Mouse (Mus musculus) embryonic facial prominence, embryonic 12.5 days (tissue): ENCODE measurements around the gene Neo1. TPM values are rescaled to one million over a fixed set of nuclear protein-coding genes. Genes with fewer than 3 reads are reported as not detected.

Experiments
- ATAC-seq: fragments of 200-750 bp; cut with Nextera tagmentation; 2 replicates; pipeline ENCODE4 v1.8.0; 2017; ENCODE audit not compliant: insufficient number of reproducible peaks, insufficient read depth, low FRiP score, low TSS enrichment
- H3K27ac ChIP-seq: fragments of 300-500 bp; sonication (generic); 2 replicates; pipeline ENCODE4 v1.5.1; 2016; ENCODE audit warnings: mild to moderate bottlenecking
- H3K27me3 ChIP-seq: fragments of 300-500 bp; sonication (generic); 2 replicates; pipeline ENCODE4 v1.6.1; 2016; ENCODE audit warnings: mild to moderate bottlenecking, moderate library complexity
- H3K36me3 ChIP-seq: fragments of 300-500 bp; sonication (generic); 2 replicates; pipeline ENCODE4 v1.6.1; 2016; ENCODE audit warnings: mild to moderate bottlenecking
- H3K4me1 ChIP-seq: fragments of 300-500 bp; sonication (generic); 2 replicates; pipeline ENCODE4 v1.6.1; 2016
- H3K4me2 ChIP-seq: fragments of 300-500 bp; sonication (generic); replicated peaks from 2 replicates; pipeline ENCODE4 v1.6.1; 2016; ENCODE audit warnings: mild to moderate bottlenecking, moderate library complexity
- H3K4me3 ChIP-seq: fragments of 300-500 bp; sonication (generic); 2 replicates; pipeline ENCODE4 v1.5.1; 2016; ENCODE audit warnings: mild to moderate bottlenecking
- H3K9ac ChIP-seq: fragments of 300-500 bp; sonication (generic); 2 replicates; pipeline ENCODE4 v1.6.1; 2016; ENCODE audit warnings: mild to moderate bottlenecking, moderate library complexity
- H3K9me3 ChIP-seq: fragments of 300-500 bp; sonication (generic); 2 replicates; pipeline ENCODE4 v1.6.1; 2016; ENCODE audit warnings: mild to moderate bottlenecking, moderate library complexity
- WGBS: fragments of 180-500 bp; shearing (Covaris S2); methylation state at CpG from one replicate; pipeline ENCODE4 v1.1.7; 2016; 5-methylcytosine and 5-hydroxymethylcytosine counted together
- polyA plus RNA-seq: library from polyadenylated mRNA; unstranded; fragments of >200 nt; fragmentation: Nextera tagmentation; extraction: Ambion mirVana; gene quantifications from 2 replicates; pipeline ENCODE4 v1.2.1, GENCODE M21; 2016

The Neo1 gene
- polyA plus RNA-seq: 60.0 and 61.4 TPM in 2 replicates

- H3K36me3 ChIP-seq: no peaks in the 10 kb centered on the region
- H3K27me3 ChIP-seq: no peaks in the 10 kb centered on the region
- ATAC-seq: peak; percentile 89
- H3K9ac ChIP-seq: peak within 1 kb of the TSS; percentile 96
- H3K9me3 ChIP-seq: no peaks in the 10 kb centered on the region
- peak within 1 kb of the TSS; percentile 100 for H3K27ac ChIP-seq
- peaks cover 11% of the 10 kb centered on the region for H3K4me1 ChIP-seq
- under 1% methylated on average over 49 of the region's 86 CpGs for WGBS
- H3K4me2 ChIP-seq: peak within 1 kb of the TSS; percentile 79
- H3K4me3 ChIP-seq: peak within 1 kb of the TSS; percentile 93
Observed at GRCm38 (mm10) chr9:59036159-59036731, at the start of gene Neo1. Gene Neo1, minus strand, starts transcription at chr9:59036441.

GRCm38 (mm10) chr9:59075632-59076031 lies 39.4 kb upstream of the Neo1 start:
- Histone ChIP-seq H3K9me3 (no peaks in the 10 kb centered on the region), H3K4me3 (no peak overlapping the region), H3K4me2 (no peak overlapping the region), H3K27me3 (no peaks in the 10 kb centered on the region), H3K4me1 (peaks cover 26% of the 10 kb centered on the region), H3K27ac (no peak overlapping the region), H3K36me3 (no peaks in the 10 kb centered on the region), H3K9ac (no peak overlapping the region)
- ATAC-seq: no peak
- 81% methylated on average over 4 of the region's 4 CpGs for WGBS

- Histone ChIP-seq H3K27me3 (no peaks in the 10 kb centered on the region), H3K27ac (no peak overlapping the region), H3K4me1 (peaks cover 26% of the 10 kb centered on the region), H3K36me3 (no peaks in the 10 kb centered on the region), H3K4me3 (no peak overlapping the region), H3K4me2 (no peak overlapping the region), H3K9me3 (no peaks in the 10 kb centered on the region), H3K9ac (no peak overlapping the region)
- WGBS: 83% methylated on average over 4 of the region's 4 CpGs
- ATAC-seq: no peak
Observed at GRCm38 (mm10) chr9:59073887-59074286, 37.6 kb upstream of the Neo1 start.

- WGBS: 31% methylated on average over 14 of the region's 14 CpGs
- peak overlapping the region; percentile 36 for H3K4me2 ChIP-seq
- H3K27me3 ChIP-seq: no peaks in the 10 kb centered on the region
- no peaks in the 10 kb centered on the region for H3K9me3 ChIP-seq
- H3K4me3 ChIP-seq: no peak overlapping the region
- H3K4me1 ChIP-seq: peaks cover 26% of the 10 kb centered on the region
- peak overlapping the region; percentile 24; the same call in 1 of the 2 replicates for H3K9ac ChIP-seq
- no peak overlapping the region; the same call in 1 of the 2 replicates for H3K27ac ChIP-seq
- no peak for ATAC-seq
- no peaks in the 10 kb centered on the region for H3K36me3 ChIP-seq
Observed at GRCm38 (mm10) chr9:59072076-59072777, 36.0 kb upstream of the Neo1 start.

DNA sequence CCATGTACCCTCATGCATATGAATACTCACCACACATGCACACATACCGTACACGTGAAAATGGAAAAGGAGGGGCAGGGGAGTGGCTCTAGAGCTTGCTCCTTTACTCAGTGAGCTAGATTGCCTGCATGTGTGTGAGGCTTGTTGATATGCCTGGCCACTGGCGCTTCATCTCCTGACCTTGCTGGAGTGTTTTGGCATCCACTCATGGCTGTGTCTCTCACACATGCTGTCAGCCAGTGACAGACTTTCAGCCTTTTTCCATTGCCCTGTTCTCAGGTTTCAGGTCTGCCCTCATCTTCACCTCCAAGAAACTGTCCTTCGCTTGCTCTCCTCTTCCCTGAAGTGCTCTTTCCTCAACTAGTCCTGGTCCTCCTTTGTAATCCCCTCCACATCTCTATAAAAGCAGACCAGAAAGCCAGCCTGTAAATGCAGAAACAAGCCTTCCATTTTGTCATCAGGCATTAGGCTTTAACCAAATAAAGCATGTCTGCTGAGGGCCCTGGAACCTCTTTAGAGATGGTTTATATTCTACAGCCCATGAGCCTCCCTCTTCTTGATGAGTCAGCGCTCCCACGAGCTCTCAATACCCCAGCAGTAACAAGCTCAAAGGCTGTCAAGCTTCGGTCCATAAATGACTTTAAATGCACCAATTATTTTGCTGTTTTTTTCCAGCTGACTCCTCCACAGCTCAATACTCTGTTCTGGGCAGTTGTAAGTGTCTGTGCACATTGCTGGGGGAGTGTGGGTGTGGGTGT lies 35.2 kb upstream of the Neo1 start:
- Histone ChIP-seq H3K4me1 (peaks cover 33% of the 10 kb centered on the region), H3K27me3 (no peaks in the 10 kb centered on the region), H3K27ac (peak overlapping the region; percentile 41; the same call in 1 of the 2 replicates), H3K36me3 (no peaks in the 10 kb centered on the region), H3K9ac (no peak overlapping the region), H3K4me3 (no peak overlapping the region), H3K9me3 (no peaks in the 10 kb centered on the region), H3K4me2 (no peak overlapping the region)
- WGBS: 50% methylated on average over 7 of the region's 7 CpGs
- no peak for ATAC-seq

- WGBS: 81% methylated on average over 4 of the region's 4 CpGs
- no peaks in the 10 kb centered on the region for H3K36me3 ChIP-seq
- no peak for ATAC-seq
Observed at GRCm38 (mm10) chr9:59070216-59070615, 34.0 kb upstream of the Neo1 start.

GRCm38 (mm10) chr9:59065616-59066301 lies 29.5 kb upstream of the Neo1 start:
- 27% methylated on average over 6 of the region's 6 CpGs for WGBS
- H3K27ac ChIP-seq: no peak overlapping the region
- ATAC-seq: no peak

More at GRCm38 (mm10) chr9:59070216-59070615, 34.0 kb upstream of the Neo1 start:
- Histone ChIP-seq H3K4me1 (peaks cover 34% of the 10 kb centered on the region), H3K27me3 (no peaks in the 10 kb centered on the region), H3K4me3 (no peak overlapping the region), H3K4me2 (no peak overlapping the region), H3K27ac (no peak overlapping the region), H3K9me3 (no peaks in the 10 kb centered on the region), H3K9ac (no peak overlapping the region)

GRCm38 (mm10) chr9:59062409-59062808 lies 26.2 kb upstream of the Neo1 start:
- no peak overlapping the region for H3K4me3 ChIP-seq
- no peaks in the 10 kb centered on the region for H3K36me3 ChIP-seq
- no peak for ATAC-seq
- H3K4me1 ChIP-seq: peaks cover 11% of the 10 kb centered on the region; the same call in 1 of the 2 replicates
- H3K9ac ChIP-seq: no peak overlapping the region
- H3K27ac ChIP-seq: no peak overlapping the region
- H3K27me3 ChIP-seq: no peaks in the 10 kb centered on the region
- no peak overlapping the region for H3K4me2 ChIP-seq
- WGBS: 66% methylated on average over 4 of the region's 4 CpGs
- no peaks in the 10 kb centered on the region for H3K9me3 ChIP-seq

More at GRCm38 (mm10) chr9:59065616-59066301, 29.5 kb upstream of the Neo1 start:
- Histone ChIP-seq H3K4me1 (peaks cover 10% of the 10 kb centered on the region), H3K4me2 (no peak overlapping the region), H3K36me3 (no peaks in the 10 kb centered on the region), H3K4me3 (no peak overlapping the region), H3K9me3 (no peaks in the 10 kb centered on the region), H3K9ac (no peak overlapping the region), H3K27me3 (no peaks in the 10 kb centered on the region)

DNA sequence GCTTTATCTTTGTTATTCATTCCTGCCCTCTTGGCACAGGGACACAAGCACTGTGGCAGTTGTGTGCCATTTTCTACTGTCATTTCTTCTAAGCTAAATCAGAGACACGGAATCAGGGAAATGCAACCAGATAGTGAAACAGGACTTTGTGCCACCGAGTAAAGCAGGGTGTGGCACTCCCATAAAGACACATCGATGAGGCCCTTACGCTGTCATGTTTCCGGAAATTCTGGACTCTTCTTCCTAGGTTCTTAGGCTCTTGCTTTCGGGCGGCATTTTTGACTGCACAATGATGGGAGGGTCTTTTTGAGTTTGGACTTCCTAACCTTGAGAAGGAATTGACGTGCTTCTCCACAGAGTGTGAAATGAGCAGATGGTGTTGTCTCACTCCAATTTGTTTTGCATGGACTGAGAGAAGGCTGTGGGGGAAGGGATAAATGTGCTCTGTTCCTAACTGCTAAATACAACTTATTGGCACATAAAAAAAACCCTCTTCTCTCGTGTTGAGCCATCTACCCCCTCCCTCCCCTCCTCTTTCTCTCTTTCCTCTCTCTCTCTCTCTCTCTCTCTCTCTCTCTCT lies 23.9 kb upstream of the Neo1 start:
- 80% methylated on average over 9 of the region's 9 CpGs for WGBS
- ATAC-seq: no peak
- peaks cover 3% of the 10 kb centered on the region; the same call in 1 of the 2 replicates for H3K4me1 ChIP-seq
- no peak overlapping the region for H3K27ac ChIP-seq
- H3K9me3 ChIP-seq: no peaks in the 10 kb centered on the region
- no peak overlapping the region for H3K4me3 ChIP-seq
- H3K27me3 ChIP-seq: no peaks in the 10 kb centered on the region
- H3K36me3 ChIP-seq: no peaks in the 10 kb centered on the region
- no peak overlapping the region for H3K4me2 ChIP-seq
- H3K9ac ChIP-seq: no peak overlapping the region

- Histone ChIP-seq H3K27ac (no peak overlapping the region), H3K27me3 (no peaks in the 10 kb centered on the region), H3K4me2 (no peak overlapping the region), H3K4me3 (no peak overlapping the region), H3K9ac (no peak overlapping the region), H3K9me3 (no peaks in the 10 kb centered on the region), H3K4me1 (peaks cover 3% of the 10 kb centered on the region; the same call in 1 of the 2 replicates), H3K36me3 (no peaks in the 10 kb centered on the region)
- WGBS: 91% methylated on average over 6 of the region's 6 CpGs
- no peak for ATAC-seq
Observed at GRCm38 (mm10) chr9:59059158-59059557, 22.9 kb upstream of the Neo1 start.

DNA sequence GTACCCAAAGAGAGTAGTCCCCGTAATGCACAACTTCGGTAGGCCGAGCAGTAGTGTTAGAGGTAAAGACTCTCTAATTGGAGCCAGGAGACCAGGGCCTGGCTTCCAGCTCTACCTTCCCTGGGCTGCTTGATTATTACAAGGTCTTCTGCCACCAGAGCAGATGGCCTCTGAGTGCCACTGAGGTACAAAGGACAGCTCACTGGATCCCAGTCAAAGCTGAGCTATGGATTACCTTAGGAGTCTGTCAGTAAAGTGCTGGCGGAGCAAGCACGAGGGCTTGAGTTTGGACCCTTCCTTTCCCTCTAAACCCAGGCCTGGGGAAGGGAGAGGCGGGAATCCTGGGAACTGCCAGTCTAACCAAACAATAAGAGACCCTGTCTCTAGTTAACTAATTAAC lies 21.8 kb upstream of the Neo1 start:
- H3K4me1 ChIP-seq: peaks cover 3% of the 10 kb centered on the region; the same call in 1 of the 2 replicates
- no peaks in the 10 kb centered on the region for H3K9me3 ChIP-seq
- no peaks in the 10 kb centered on the region for H3K36me3 ChIP-seq
- no peak overlapping the region for H3K9ac ChIP-seq
- H3K27me3 ChIP-seq: no peaks in the 10 kb centered on the region
- 64% methylated on average over 6 of the region's 6 CpGs for WGBS
- no peak overlapping the region for H3K4me2 ChIP-seq
- no peak overlapping the region for H3K27ac ChIP-seq
- no peak for ATAC-seq
- no peak overlapping the region for H3K4me3 ChIP-seq
